Mouse (Mus musculus) ovary, adult 18-20 months (tissue): ENCODE results near the gene Morn4.
"Not testable (repeated sequence)": the region's sequence is repeated elsewhere in the genome, so short reads cannot be mapped to it uniquely, and the experiment has no call there.

Experiments
- DNase-seq: peaks from one replicate; pipeline ENCODE4 v3.0.0; 2022; ENCODE audit warnings: low spot score, mixed read lengths

The Morn4 gene

DNA sequence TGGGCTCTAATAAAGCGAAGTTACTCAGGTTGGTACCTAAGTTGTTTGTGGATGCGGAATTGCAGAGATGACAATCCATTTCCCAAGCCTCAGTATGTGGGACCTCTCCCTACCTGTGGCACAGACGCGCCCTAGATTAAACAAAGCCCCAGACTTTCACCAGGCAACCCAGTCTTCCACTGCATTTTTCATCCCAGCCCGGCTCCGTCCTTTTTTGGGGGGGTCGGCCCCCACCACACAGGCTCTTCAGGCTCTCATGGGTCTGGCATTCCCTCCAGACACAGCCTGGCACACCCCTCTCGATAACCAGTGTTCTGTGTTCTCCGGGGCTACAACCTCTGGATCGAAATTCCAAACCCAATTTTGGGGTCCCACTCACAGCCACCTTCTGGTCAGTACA lies 467 bp downstream of the Morn4 start:
- DNase-seq: no peak

GRCm38 (mm10) chr19:42081613-42082012 lies 4.5 kb downstream of the Morn4 start:
- DNase-seq: not testable (repeated sequence)

- no peak for DNase-seq
These were observed 5.7 kb downstream of the Morn4 start for GRCm38 (mm10) chr19:42080469-42080868.

DNA sequence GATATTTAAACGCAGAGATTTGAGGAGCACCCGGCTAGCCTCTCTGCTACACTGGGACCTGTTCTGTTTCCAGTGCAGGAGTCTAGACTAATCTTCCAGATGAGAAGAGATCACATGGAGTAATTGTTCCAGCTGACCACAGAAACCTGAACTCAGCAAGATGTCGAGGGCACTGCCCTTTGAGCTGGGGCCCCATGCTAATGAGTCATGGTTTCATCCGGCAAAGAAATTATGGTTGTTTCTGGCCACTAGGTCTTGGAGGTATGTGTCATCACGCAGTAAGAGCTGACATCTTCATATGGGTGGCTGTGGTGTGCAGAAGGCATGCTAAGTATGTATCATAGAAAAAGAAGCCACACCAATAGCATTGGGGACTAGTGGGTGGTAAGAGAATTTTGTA lies 6.2 kb downstream of the Morn4 start:
- no peak for DNase-seq

DNA sequence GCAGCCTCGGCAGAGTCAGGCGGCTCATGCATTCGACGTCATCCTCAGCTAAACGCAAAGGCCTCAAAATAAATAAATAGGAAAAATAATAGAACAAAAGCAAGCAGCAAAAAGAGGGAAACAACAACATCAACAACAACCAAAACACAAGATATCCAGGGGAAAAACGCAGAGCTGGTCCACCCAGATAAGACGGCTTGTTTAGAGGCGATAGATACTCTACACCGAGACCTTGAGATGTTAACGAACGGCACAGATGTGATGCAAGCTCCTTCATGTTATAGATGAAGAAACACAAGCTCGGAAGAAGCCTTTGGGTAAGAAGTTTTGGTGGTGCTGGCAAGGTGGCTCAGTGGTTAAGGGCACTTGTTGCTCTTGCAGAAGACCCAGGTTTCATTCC lies 7.2 kb downstream of the Morn4 start:
- DNase-seq: no peak

GRCm38 (mm10) chr19:42078566-42078965 lies 7.6 kb downstream of the Morn4 start:
- no peak for DNase-seq

DNA sequence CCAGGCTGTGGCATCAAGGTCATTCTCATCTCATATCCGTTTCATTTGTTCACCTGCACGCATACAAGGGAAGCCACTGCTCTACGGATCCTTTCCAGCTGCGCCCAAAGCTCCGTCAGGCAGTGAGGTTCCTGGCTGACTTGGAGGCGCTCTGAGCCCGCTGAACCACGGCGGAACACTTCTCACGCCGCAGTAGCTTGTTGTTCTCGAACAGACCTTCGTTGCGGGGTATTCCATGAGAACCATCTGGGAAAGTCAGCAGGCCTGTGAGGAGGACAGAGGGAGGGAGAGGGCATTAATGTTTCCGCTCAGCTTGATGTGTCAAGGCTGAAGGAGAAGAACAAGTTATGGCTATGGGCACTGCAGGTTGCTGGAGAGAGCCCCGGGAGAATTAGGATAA lies 10.2 kb downstream of the Morn4 start:
- no peak for DNase-seq

GRCm38 (mm10) chr19:42075051-42075450 lies 11.1 kb downstream of the Morn4 start:
- DNase-seq: no peak

- DNase-seq: no peak
These were observed 13.4 kb downstream of the Morn4 start for GRCm38 (mm10) chr19:42072802-42073201.

DNA sequence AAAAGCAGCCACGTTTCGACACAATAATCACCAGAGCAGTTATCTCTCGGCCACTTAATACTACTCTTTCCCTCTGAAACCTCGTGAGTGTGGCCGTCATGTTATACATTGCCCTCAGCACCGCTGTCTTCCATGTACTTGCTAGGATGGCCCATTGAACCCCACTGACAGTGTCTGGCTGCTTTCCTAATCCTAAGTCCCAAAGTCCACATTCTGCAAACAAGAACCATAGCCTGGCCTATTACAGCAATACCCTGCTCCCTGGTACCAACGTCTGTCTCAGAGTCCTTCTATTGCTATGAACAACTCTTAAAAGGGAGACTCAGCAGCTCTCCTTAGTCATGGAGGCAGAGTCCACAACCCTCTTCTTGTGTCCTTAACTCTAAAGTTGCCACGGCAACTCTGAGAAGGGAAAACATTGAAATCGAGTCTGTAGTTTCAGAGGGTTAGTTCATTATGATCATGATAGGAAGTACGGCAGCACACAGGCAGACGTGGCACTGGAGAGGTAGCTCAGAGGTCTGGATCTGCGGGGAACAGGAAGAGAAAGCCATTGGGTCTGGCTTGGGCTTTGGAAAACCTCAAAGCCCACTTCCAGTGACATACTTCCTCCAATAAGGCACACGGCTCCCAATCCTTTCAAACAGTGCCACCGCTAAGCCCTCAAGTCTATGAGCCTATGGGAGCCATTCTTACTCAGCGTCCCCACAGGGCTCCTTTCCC lies 14.1 kb downstream of the Morn4 start:
- DNase-seq: no peak

DNA sequence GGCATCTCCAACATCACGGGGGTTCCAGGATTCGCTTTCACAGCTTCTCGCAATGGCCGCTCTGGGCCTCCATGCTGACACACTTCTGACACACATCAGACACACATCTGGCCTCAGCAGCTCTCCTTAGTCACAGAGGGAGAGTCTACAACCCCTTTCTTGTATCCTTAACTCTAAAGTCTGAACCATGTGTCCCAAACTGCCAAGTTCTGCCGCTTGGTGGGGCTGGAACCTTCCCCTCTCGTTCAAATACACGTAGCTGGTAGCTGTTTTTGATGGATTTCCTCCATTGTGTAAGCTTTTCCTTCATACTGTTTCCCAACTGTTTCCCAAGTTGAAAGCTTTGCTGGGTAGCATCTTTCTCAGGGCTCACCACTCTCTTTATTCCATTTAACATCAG lies 14.9 kb downstream of the Morn4 start:
- DNase-seq: no peak

DNA sequence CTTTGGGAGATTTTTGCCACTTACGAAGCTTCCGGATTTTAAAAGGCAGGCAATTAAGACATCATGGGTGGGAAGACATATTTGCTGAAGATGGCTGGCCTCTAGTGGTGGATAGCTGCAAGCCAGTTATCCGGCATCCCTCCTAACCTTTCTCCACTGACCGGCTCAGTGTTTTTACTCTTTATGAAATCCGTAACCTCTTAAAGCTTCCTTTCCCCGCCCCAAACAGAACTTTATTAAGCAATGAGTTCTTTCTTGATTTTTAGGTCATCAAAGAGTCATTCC lies 17.0 kb downstream of the Morn4 start:
- DNase-seq: no peak

GRCm38 (mm10) chr19:42068441-42069240 lies 17.5 kb downstream of the Morn4 start:
- DNase-seq: no peak

- DNase-seq: no peak
These were observed 24.7 kb downstream of the Morn4 start for GRCm38 (mm10) chr19:42061443-42061842.

DNA sequence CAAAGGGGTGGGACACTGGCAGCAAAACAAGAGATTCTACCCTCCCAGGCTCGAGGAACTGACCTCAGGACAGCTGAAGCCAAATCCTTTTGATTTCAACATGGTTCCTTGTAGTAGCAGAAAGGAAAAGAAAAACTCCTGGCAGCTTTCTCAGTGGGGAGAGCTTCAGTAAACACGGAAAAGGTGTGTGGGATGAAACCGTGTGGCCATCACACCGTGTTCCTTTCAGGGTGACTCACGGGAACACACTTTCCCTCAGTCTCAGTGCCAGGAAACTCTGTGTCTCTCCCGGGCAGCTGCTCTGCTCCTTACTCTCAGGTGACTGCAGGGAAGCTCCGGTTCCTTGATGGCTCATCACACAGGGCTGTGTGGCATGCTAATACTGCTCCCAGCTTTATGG lies 27.7 kb downstream of the Morn4 start:
- DNase-seq: no peak

GRCm38 (mm10) chr19:42056719-42057409 lies 29.3 kb downstream of the Morn4 start:
- no peak for DNase-seq

DNA sequence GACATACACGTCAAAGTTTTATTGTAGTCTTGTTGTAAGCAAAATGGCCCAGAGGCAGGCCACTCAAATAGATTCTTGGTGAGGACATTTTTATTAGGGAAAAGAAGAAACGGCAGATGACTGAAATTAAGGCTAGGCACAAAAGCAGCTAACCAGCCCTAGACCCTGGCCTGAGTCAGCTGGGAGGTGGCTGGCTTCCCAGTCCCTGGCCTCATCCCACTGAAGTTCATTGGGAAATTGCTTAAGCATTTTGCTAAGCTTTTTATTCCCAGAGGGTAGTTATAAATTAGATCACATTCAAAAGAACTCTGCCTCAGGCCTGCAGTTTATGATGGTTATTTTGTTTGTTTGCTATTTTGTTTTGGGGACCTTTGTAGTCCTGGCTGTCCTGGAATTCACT lies 30.3 kb downstream of the Morn4 start:
- no peak for DNase-seq

DNA sequence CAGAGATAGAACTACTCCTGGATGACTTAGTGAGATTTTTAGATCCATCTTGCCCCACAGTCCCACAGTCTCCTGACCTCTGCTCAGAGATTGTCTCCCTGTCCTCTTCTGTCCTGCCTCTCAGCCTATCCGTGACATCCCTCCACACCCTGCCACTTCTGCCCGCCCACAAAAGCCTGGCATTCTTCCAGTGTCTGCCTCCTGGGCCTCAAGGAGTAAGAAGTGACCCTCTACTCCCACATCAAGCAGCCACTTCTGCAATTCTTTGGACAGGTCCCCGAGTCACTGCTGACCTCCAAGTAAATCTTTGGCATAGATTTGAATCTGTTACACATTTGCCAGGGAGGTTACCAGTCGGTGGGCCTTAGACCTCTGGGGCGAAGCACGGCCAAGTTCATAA lies 31.9 kb downstream of the Morn4 start:
- no peak for DNase-seq

DNA sequence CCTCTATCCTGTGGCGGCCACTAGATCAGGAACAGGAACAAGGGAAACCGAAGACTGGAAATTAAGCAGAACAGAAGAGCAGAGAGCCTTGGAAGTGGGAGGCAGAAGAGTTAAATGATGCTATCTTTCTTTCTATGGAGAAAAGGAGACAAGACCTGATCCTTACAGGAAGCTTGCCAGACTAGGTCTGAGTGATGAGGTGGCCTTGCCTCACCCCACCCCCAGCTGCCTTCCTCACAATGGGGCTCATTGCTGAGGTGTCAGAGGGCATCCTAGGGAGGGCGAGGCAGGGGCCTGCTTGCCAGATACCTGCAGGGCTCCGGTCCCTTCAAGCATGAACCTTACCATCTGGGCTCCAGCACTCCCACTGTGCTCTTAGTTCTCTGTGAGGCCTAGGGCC lies 34.2 kb downstream of the Morn4 start, which contains the start of gene 4933411K16Rik:
Gene 4933411K16Rik, plus strand, starts transcription at position 301 of the 400 bp plus-strand sequence.
- DNase-seq: no peak

DNA sequence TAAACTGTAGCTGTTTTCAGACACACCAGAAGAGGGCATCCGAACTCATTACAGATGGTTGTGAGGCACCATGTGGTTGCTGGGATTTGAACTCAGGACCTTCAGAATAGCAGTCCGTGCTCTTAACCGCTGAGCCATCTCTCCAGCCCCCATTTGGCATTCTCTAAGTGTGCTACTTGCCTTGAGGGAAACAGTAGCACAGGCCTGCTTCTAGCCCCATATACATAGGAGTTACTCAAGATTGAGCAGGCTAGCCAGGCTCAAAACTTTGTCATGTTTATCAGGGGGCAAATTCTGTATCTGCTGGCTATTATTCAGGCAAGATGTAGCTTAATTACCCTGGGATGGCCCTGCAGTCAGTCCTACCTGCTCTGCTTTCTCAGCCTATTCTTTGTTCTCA lies 34.8 kb downstream of the Morn4 start:
- no peak for DNase-seq

GRCm38 (mm10) chr19:42050251-42050650 lies 35.9 kb downstream of the Morn4 start:
- DNase-seq: no peak

GRCm38 (mm10) chr19:42045269-42046102 lies 40.7 kb downstream of the Morn4 start, which contains the start of gene Hoga1:
Gene Hoga1, plus strand, starts transcription at chr19:42045610.
- DNase-seq: peak; percentile 66
